Mouse (Mus musculus) MEL (cell line): ENCODE data around the gene Gm49366. TPM values are rescaled to one million over a fixed set of nuclear protein-coding genes. Genes with fewer than 3 reads are reported as not detected.
"Not testable (repeated sequence)": the region's sequence is repeated elsewhere in the genome, so short reads cannot be mapped to it uniquely, and the experiment has no call there.

Experiments
- DNase-seq: peaks from one replicate; pipeline ENCODE4 v3.0.0; 2011; ENCODE audit warnings: low read depth, low spot score
- H3K27ac ChIP-seq: 2 replicates; pipeline ENCODE4 v1.5.1; 2012; ENCODE audit warnings: low read depth, mild to moderate bottlenecking, control low read depth, low read length, moderate library complexity; ENCODE audit not compliant: control insufficient read depth
- H3K27me3 ChIP-seq, 2 experiments: fragments of 150-350 bp in 1 of 2; sonication (generic) in 1 of 2; 2 replicates each; pipeline ENCODE4 v1.6.1; 2012; ENCODE audit warnings: low read length in 2 of 2, mild to moderate bottlenecking in 2 of 2, improper control_type of control experiment in 1 of 2, moderate library complexity in 1 of 2; ENCODE audit not compliant: insufficient read depth in 2 of 2, control insufficient read depth in 1 of 2
- H3K36me3 ChIP-seq, 2 experiments: 2 replicates each; pipeline ENCODE4 v1.6.1; 2012 to 2014; ENCODE audit warnings: low read length in 2 of 2, improper control_type of control experiment in 1 of 2, inconsistent platforms in 1 of 2, mild to moderate bottlenecking in 1 of 2; ENCODE audit not compliant: insufficient read depth in 2 of 2, control insufficient read depth in 1 of 2
- H3K4me1 ChIP-seq, 2 experiments: fragments of 150-350 bp in 1 of 2; sonication (generic) in 1 of 2; 2 replicates each; pipeline ENCODE4 v1.6.1; 2012; ENCODE audit warnings: low read length in 2 of 2, improper control_type of control experiment in 1 of 2, mild to moderate bottlenecking in 1 of 2; ENCODE audit not compliant: insufficient read depth in 2 of 2, control insufficient read depth in 1 of 2
- H3K4me3 ChIP-seq, 2 experiments: fragments of 150-350 bp in 1 of 2; sonication (generic) in 1 of 2; 2 replicates each; pipeline ENCODE4 v1.5.1; 2012; ENCODE audit warnings: low read depth in 2 of 2, low read length in 2 of 2, mild to moderate bottlenecking in 2 of 2, moderate library complexity in 2 of 2, control low read depth in 1 of 2, improper control_type of control experiment in 1 of 2; ENCODE audit not compliant: control insufficient read depth in 1 of 2, insufficient read depth in 1 of 2
- H3K79me2 ChIP-seq: 2 replicates; pipeline ENCODE4 v1.6.1; 2012; ENCODE audit warnings: mild to moderate bottlenecking, low read length, moderate library complexity; ENCODE audit not compliant: control insufficient read depth, poor library complexity, insufficient read depth
- H3K9ac ChIP-seq: 2 replicates; pipeline ENCODE4 v1.6.1; 2012; ENCODE audit warnings: low read depth, mild to moderate bottlenecking, control low read depth, low read length, moderate library complexity; ENCODE audit not compliant: control insufficient read depth, poor library complexity, severe bottlenecking
- H3K9me3 ChIP-seq: fragments of 150-350 bp; sonication (generic); replicated peaks from 2 replicates; pipeline ENCODE4 v1.6.1; 2012; ENCODE audit warnings: mild to moderate bottlenecking, low read length, improper control_type of control experiment, moderate library complexity; ENCODE audit not compliant: insufficient read depth
- BHLHE40 ChIP-seq: IDR thresholded peaks from 2 replicates; pipeline ENCODE4 v1.6.1; 2012; ENCODE audit warnings: low read depth, mild to moderate bottlenecking, inconsistent platforms, low read length, improper control_type of control experiment, borderline replicate concordance
- ELF1 ChIP-seq: IDR thresholded peaks from 2 replicates; pipeline ENCODE4 v1.6.1; 2014; ENCODE audit warnings: low read depth, mild to moderate bottlenecking, inconsistent platforms, low read length, improper control_type of control experiment, moderate library complexity
- JUND ChIP-seq: IDR thresholded peaks from 2 replicates; pipeline ENCODE4 v1.6.1; 2011; ENCODE audit warnings: low read depth, mild to moderate bottlenecking, improper control_type of control experiment, low read length
- KAT2A ChIP-seq: conservative IDR thresholded peaks from 2 replicates; pipeline ENCODE4 v1.6.1; 2012; ENCODE audit warnings: low read depth, low read length, improper control_type of control experiment, inconsistent platforms
- MAX ChIP-seq: IDR thresholded peaks from 2 replicates; pipeline ENCODE4 v1.6.1; 2011; ENCODE audit warnings: low read length, improper control_type of control experiment
- MXI1 ChIP-seq: IDR thresholded peaks from 2 replicates; pipeline ENCODE4 v1.6.1; 2011; ENCODE audit warnings: mild to moderate bottlenecking, low read depth, low read length, improper control_type of control experiment
- MYB ChIP-seq: IDR thresholded peaks from 2 replicates; pipeline ENCODE4 v1.6.1; 2011; ENCODE audit warnings: mild to moderate bottlenecking, low read depth, low read length, improper control_type of control experiment
- MYC ChIP-seq: IDR thresholded peaks from 2 replicates; pipeline ENCODE4 v1.6.1; 2011; ENCODE audit warnings: low read depth, mild to moderate bottlenecking, low read length, improper control_type of control experiment, moderate library complexity
- NELFE ChIP-seq: IDR thresholded peaks from 2 replicates; pipeline ENCODE4 v1.6.1; 2011; ENCODE audit warnings: low read depth, low read length, improper control_type of control experiment
- NRF1 ChIP-seq: IDR thresholded peaks from 2 replicates; pipeline ENCODE4 v1.6.1; 2014; ENCODE audit warnings: low read depth, mild to moderate bottlenecking, inconsistent platforms, low read length, improper control_type of control experiment, moderate library complexity; ENCODE audit not compliant: poor library complexity, insufficient read depth, severe bottlenecking
- POLR2A ChIP-seq, 2 experiments: IDR thresholded peaks; 2 replicates each; pipeline ENCODE4 v1.6.1; 2011 to 2012; ENCODE audit warnings: low read length in 2 of 2, mild to moderate bottlenecking in 2 of 2, control low read depth in 1 of 2, improper control_type of control experiment in 1 of 2, low read depth in 1 of 2, moderate library complexity in 1 of 2; ENCODE audit not compliant: control insufficient read depth in 1 of 2, insufficient read depth in 1 of 2, poor library complexity in 1 of 2
- POLR2AphosphoS2 ChIP-seq: IDR thresholded peaks from 2 replicates; pipeline ENCODE4 v1.6.1; 2011; ENCODE audit warnings: low read length, improper control_type of control experiment
- RAD21 ChIP-seq: IDR thresholded peaks from 2 replicates; pipeline ENCODE4 v1.6.1; 2011; ENCODE audit warnings: mild to moderate bottlenecking, low read depth, low read length, improper control_type of control experiment
- SIN3A ChIP-seq: IDR thresholded peaks from 2 replicates; pipeline ENCODE4 v1.6.1; 2012; ENCODE audit warnings: low read length, improper control_type of control experiment, inconsistent platforms
- TCF12 ChIP-seq: IDR thresholded peaks from 2 replicates; pipeline ENCODE4 v1.6.1; 2014; ENCODE audit warnings: low read depth, mild to moderate bottlenecking, inconsistent platforms, low read length, improper control_type of control experiment, moderate library complexity
- USF1 ChIP-seq: IDR thresholded peaks from 2 replicates; pipeline ENCODE4 v1.6.1; 2014; ENCODE audit warnings: low read depth, mild to moderate bottlenecking, inconsistent platforms, low read length, improper control_type of control experiment, moderate library complexity
- USF2 ChIP-seq, 2 experiments: IDR thresholded peaks; 2 replicates each; pipeline ENCODE4 v1.6.1; 2011 to 2012; ENCODE audit warnings: improper control_type of control experiment in 2 of 2, low read length in 2 of 2, borderline replicate concordance in 1 of 2, inconsistent platforms in 1 of 2, low read depth in 1 of 2, mild to moderate bottlenecking in 1 of 2; ENCODE audit not compliant: insufficient read depth in 1 of 2
- ZC3H11A ChIP-seq: IDR thresholded peaks from 2 replicates; pipeline ENCODE4 v1.6.1; 2012; ENCODE audit warnings: low read depth, mild to moderate bottlenecking, inconsistent platforms, low read length, improper control_type of control experiment
- ZNF384 ChIP-seq: IDR thresholded peaks from 2 replicates; pipeline ENCODE4 v1.6.1; 2012; ENCODE audit warnings: low read depth, mild to moderate bottlenecking, inconsistent platforms, low read length, improper control_type of control experiment
- polyA plus RNA-seq, 2 experiments: library from polyadenylated mRNA; stranded (reverse) in 1 of 2; unstranded in 1 of 2; fragments of >175 nt in 1 of 2; fragments of >200 nt in 1 of 2; gene quantifications; 2 replicates each; pipeline versions ENCODE4 v1.2.1 to v1.2.4; 2012; ENCODE audit warnings: low replicate concordance in 2 of 2, low read depth in 1 of 2; ENCODE audit not compliant: insufficient read length in 2 of 2, insufficient read depth in 1 of 2, missing spikeins in 1 of 2
- total RNA-seq: library from RNA; depleted of rRNA; stranded (reverse); fragments of 300-350 nt; gene quantifications from 2 replicates; pipeline ENCODE4 v1.2.3, GENCODE M21; 2012

Gm49366 gene
- total and polyA plus RNA-seq, 3 experiments: not detected

DNA sequence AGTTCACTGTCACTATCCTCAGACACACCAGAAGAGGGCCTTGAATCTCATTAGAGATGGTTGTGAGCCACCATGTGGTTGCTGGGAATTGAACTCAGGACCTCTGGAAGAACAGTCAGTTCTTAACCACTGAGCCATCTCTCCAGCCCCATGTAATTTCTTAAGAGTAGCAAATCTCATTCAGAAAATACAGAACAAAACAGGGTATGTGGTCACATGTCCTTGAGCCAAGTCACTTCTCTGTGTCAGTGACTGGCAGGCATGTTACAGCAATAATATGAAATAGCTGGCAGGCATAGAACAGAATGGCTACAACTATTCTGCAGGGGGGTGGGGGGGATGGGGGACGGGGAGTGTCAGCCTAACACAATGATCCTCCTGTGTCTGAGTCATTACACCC lies 61.3 kb downstream of the Gm49366 start:
- H3K9ac ChIP-seq: peak overlapping the region; percentile 85; the same call in 1 of the 2 replicates
- H3K4me3 ChIP-seq: peak overlapping the region in 1 of 2 experiments; percentile 80; a peak in 1 of 4 replicates
- no peak for DNase-seq
- no peaks in the 10 kb centered on the region for H3K9me3 ChIP-seq
- no peak overlapping the region for H3K27ac ChIP-seq
- H3K79me2 ChIP-seq: peaks cover 2% of the 10 kb centered on the region; the same call in 1 of the 2 replicates
- TF ChIP-seq MXI1: no peak
- peak; percentile 66; the same call in 1 of the 2 replicates for TF ChIP-seq USF1
- TF ChIP-seq, all 39 proteins: peak for 1
- Histone ChIP-seq H3K27me3 (no peaks in the 10 kb centered on the region), H3K36me3 (peaks cover 0 to 19% of the 10 kb centered on the region in 2 experiments; a peak in 2 of 4 replicates), H3K4me1 (peaks cover 6 to 10% of the 10 kb centered on the region in 2 experiments)

DNA sequence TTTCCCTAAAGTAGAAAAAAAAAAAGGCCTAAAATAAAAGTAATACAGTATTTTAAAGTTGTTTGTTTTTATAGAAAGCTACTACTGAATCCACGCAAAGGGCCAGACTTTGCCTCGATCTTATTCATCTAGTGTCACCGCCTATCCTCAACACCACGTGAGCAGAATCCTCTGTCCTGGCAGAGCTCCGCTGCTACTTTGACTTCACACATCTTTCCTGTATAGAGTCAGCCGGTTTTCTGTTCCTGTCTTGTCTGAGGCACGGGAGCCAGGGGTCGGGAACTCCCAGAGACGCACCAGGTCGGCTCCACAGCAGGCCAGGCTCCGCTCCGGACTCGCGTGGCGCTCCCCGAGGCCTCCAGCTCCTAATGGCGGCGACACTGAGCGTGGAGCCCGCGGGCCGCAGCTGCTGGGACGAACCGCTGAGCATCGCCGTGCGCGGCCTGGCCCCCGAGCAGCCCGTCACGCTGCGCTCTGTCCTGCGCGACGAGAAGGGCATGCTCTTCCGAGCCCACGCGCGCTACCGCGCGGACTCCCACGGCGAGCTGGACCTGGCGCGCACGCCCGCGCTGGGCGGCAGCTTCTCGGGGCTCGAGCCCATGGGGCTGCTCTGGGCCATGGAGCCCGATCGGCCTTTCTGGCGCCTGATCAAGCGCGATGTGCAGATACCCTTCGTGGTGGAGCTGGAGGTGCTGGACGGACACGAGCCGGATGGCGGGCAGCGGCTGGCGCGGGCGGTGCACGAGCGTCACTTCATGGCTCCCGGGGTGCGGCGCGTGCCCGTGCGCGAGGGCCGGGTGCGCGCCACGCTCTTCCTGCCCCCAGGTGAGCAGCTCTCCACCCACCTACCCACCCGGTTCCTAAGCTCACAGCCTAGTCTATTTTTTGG lies 62.1 kb downstream of the Gm49366 start, which contains the start of gene Acot6:
Gene Acot6 (plus strand): TSS at position 51 of the 889 bp plus-strand sequence.
- not testable (repeated sequence) for H3K27me3 ChIP-seq, H3K9me3 ChIP-seq
- H3K9ac ChIP-seq: peak within 1 kb of the TSS; percentile 85
- H3K4me1 ChIP-seq: peaks cover 6 to 10% of the 10 kb centered on the region in 2 experiments
- peak; percentile 83 for DNase-seq
- H3K27ac ChIP-seq: peak within 1 kb of the TSS; percentile 36
- peak within 1 kb of the TSS; percentile 68 to 80 for H3K4me3 ChIP-seq
- TF ChIP-seq POLR2A (IDR thresholded peaks at IDR 0.05; ENCODE audit: control insufficient read depth in 1 of 2, insufficient read depth in 1 of 2, low read depth in 1 of 2, low read length in 2 of 2, poor library complexity in 1 of 2) (peak; percentile 46 to 71; a peak in 3 of 4 replicates), USF1 (peak; percentile 91), MYC (0 out of 2 replicates have a peak, but pooled peaks have one; percentile 38), POLR2AphosphoS2 (peak; percentile 63; the same call in 1 of the 2 replicates), MXI1 (peak; percentile 86), TCF12 (peak; percentile 39; the same call in 1 of the 2 replicates), USF2 (IDR thresholded peaks at IDR 0.05; ENCODE audit: borderline replicate concordance in 1 of 2, insufficient read depth in 1 of 2, low read depth in 1 of 2, low read length in 2 of 2) (peak in 1 of 2 experiments; percentile 67; a peak in 1 of 4 replicates), SIN3A (peak; percentile 36), NELFE (peak; percentile 73), MAX (peak; percentile 90)
- TF ChIP-seq, all 39 proteins: peak for 10; not testable (repeated sequence) for 29
- peaks cover 0 to 19% of the 10 kb centered on the region in 2 experiments; a peak in 2 of 4 replicates for H3K36me3 ChIP-seq
- H3K79me2 ChIP-seq: not testable (repeated sequence)

DNA sequence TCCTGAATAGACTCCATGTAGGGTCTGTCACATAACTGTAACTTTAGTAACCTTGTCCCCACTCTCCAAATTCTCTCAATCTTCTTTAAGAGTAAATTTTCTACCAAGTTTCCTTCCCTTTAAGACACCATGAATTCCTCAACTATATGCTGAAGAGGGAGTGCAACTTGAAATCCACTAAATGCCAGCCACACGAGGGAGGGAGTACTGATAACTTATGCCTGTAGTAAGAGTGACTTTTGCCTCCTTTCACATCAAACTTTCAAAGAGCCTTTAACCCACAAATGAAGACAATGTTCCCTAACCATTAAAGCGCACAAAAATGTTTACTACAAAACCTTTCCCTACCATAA lies 62.7 kb downstream of the Gm49366 start:
- peak overlapping the region; percentile 85 for H3K9ac ChIP-seq
- peaks cover 2% of the 10 kb centered on the region; the same call in 1 of the 2 replicates for H3K79me2 ChIP-seq
- no peaks in the 10 kb centered on the region for H3K9me3 ChIP-seq
- peaks cover 6 to 10% of the 10 kb centered on the region in 2 experiments for H3K4me1 ChIP-seq
- H3K4me3 ChIP-seq: peak overlapping the region; percentile 68 to 80
- no peaks in the 10 kb centered on the region for H3K27me3 ChIP-seq
- TF ChIP-seq TCF12 (no peak), KAT2A (no peak), POLR2AphosphoS2 (no peak), ZNF384 (no peak), USF2 (IDR thresholded peaks at IDR 0.05; ENCODE audit: borderline replicate concordance in 1 of 2, insufficient read depth in 1 of 2, low read depth in 1 of 2, low read length in 2 of 2) (no peak), RAD21 (no peak), ELF1 (no peak), BHLHE40 (no peak), MYB (no peak), JUND (no peak), NRF1 (no peak), SIN3A (no peak), ZC3H11A (no peak)
- peaks cover 0 to 19% of the 10 kb centered on the region in 2 experiments; a peak in 2 of 4 replicates for H3K36me3 ChIP-seq
- 0 out of 2 replicates have a peak overlapping the region, but pooled peaks have one; percentile 4 for H3K27ac ChIP-seq
- peak; percentile 55 for DNase-seq
